Mouse (Mus musculus): ENCODE measurements around the gene Gm5901. TPM values are rescaled to one million over a fixed set of nuclear protein-coding genes. Genes with fewer than 3 reads are reported as not detected.

The Gm5901 gene
- polyA plus RNA-seq, 2 experiments: not detected

GRCm38 (mm10) chr7:105373509-105373908 lies 1.3 kb upstream of the Gm5901 start:
- Histone ChIP-seq H3K27me3 (ENCODE audit: control insufficient read depth, insufficient read depth, low read length) (no peaks in the 10 kb centered on the region), H3K4me1 (replicated peaks; ENCODE audit: control insufficient read depth in 2 of 2, insufficient read depth in 2 of 2, low read length in 1 of 2) (peaks cover 0 to 2% of the 10 kb centered on the region in 2 experiments; a peak in 2 of 4 replicates), H3K9me3 (ENCODE audit: control insufficient read depth, low read length) (no peaks in the 10 kb centered on the region), H3K4me2 (ENCODE audit: low read depth) (no peak overlapping the region), H3K9ac (replicated peaks) (no peak overlapping the region), H3K27ac (no peak overlapping the region), H3K36me3 (replicated peaks; ENCODE audit: control insufficient read depth, insufficient read depth, low read depth) (no peaks in the 10 kb centered on the region), H3K4me3 (ENCODE audit: insufficient read depth in 1 of 2, low read depth in 2 of 2, low read length in 2 of 2) (no peak overlapping the region)
- 0 out of 2 replicates have a peak, but pooled peaks have one; percentile 25 for ATAC-seq (ENCODE audit: insufficient read depth)
- WGBS (ENCODE audit: insufficient replicate concordance): 20% methylated on average over 4 of the region's 4 CpGs
- TF ChIP-seq EP300 (IDR thresholded peaks at IDR 0.05; ENCODE audit: low read depth) (0 out of 2 replicates have a peak, but pooled peaks have one; percentile 10), CTCF (IDR thresholded peaks at IDR 0.05; ENCODE audit: low read depth) (no peak)
- DNase-seq (ENCODE audit: low read depth in 3 of 3, low spot score in 3 of 3): no peak

- WGBS (ENCODE audit: insufficient replicate concordance): 80% methylated on average over 3 of the region's 3 CpGs
- Histone ChIP-seq H3K9me3 (ENCODE audit: control insufficient read depth, low read length) (no peaks in the 10 kb centered on the region), H3K9ac (replicated peaks) (no peak overlapping the region), H3K36me3 (replicated peaks; ENCODE audit: control insufficient read depth, insufficient read depth, low read depth) (0 out of 2 replicates have a peak, but pooled peaks cover 3% of the 10 kb centered on the region), H3K27ac (no peak overlapping the region), H3K4me3 (ENCODE audit: insufficient read depth in 1 of 2, low read depth in 2 of 2, low read length in 2 of 2) (no peak overlapping the region), H3K27me3 (ENCODE audit: control insufficient read depth, insufficient read depth, low read length) (no peaks in the 10 kb centered on the region), H3K4me2 (ENCODE audit: low read depth) (no peak overlapping the region), H3K4me1 (replicated peaks; ENCODE audit: control insufficient read depth in 2 of 2, insufficient read depth in 2 of 2, low read length in 1 of 2) (peaks cover 0 to 2% of the 10 kb centered on the region in 2 experiments; a peak in 2 of 4 replicates)
- TF ChIP-seq EP300 (IDR thresholded peaks at IDR 0.05; ENCODE audit: low read depth): no peak
- no peak for TF ChIP-seq CTCF (IDR thresholded peaks at IDR 0.05; ENCODE audit: low read depth)
- DNase-seq (ENCODE audit: low read depth in 3 of 3, low spot score in 3 of 3): no peak
- ATAC-seq (ENCODE audit: insufficient read depth): no peak
Measured at GRCm38 (mm10) chr7:105373976-105374375, 862 bp upstream of the Gm5901 start.

GRCm38 (mm10) chr7:105380329-105380728 lies 5.5 kb downstream of the Gm5901 start:
- H3K4me3 ChIP-seq (ENCODE audit: insufficient read depth in 1 of 2, low read depth in 2 of 2, low read length in 2 of 2): no peak overlapping the region
- H3K36me3 ChIP-seq (replicated peaks; ENCODE audit: control insufficient read depth, insufficient read depth, low read depth): peaks cover 14% of the 10 kb centered on the region
- H3K4me2 ChIP-seq (ENCODE audit: low read depth): no peak overlapping the region
- H3K9ac ChIP-seq (replicated peaks): no peak overlapping the region
- no peaks in the 10 kb centered on the region for H3K4me1 ChIP-seq (replicated peaks; ENCODE audit: control insufficient read depth in 2 of 2, insufficient read depth in 2 of 2, low read length in 1 of 2)
- H3K27ac ChIP-seq: no peak overlapping the region
- no peaks in the 10 kb centered on the region for H3K9me3 ChIP-seq (ENCODE audit: control insufficient read depth, low read length)
- TF ChIP-seq CTCF (IDR thresholded peaks at IDR 0.05; ENCODE audit: low read depth) (no peak), EP300 (IDR thresholded peaks at IDR 0.05; ENCODE audit: low read depth) (no peak)
- 78% methylated on average over 3 of the region's 3 CpGs for WGBS (ENCODE audit: insufficient replicate concordance)
- no peaks in the 10 kb centered on the region for H3K27me3 ChIP-seq (ENCODE audit: control insufficient read depth, insufficient read depth, low read length)
- DNase-seq (ENCODE audit: low read depth in 3 of 3, low spot score in 3 of 3) (no peak), ATAC-seq (ENCODE audit: insufficient read depth) (no peak)

- Histone ChIP-seq H3K27me3 (ENCODE audit: control insufficient read depth, insufficient read depth, low read length) (no peaks in the 10 kb centered on the region), H3K27ac (no peak overlapping the region), H3K9me3 (ENCODE audit: control insufficient read depth, low read length) (no peaks in the 10 kb centered on the region), H3K9ac (replicated peaks) (no peak overlapping the region), H3K4me2 (ENCODE audit: low read depth) (no peak overlapping the region), H3K4me1 (replicated peaks; ENCODE audit: control insufficient read depth in 2 of 2, insufficient read depth in 2 of 2, low read length in 1 of 2) (no peaks in the 10 kb centered on the region), H3K36me3 (replicated peaks; ENCODE audit: control insufficient read depth, insufficient read depth, low read depth) (peaks cover 12% of the 10 kb centered on the region), H3K4me3 (ENCODE audit: insufficient read depth in 1 of 2, low read depth in 2 of 2, low read length in 2 of 2) (no peak overlapping the region)
- no peak for DNase-seq (ENCODE audit: low read depth in 3 of 3, low spot score in 3 of 3)
- no peak for TF ChIP-seq CTCF (IDR thresholded peaks at IDR 0.05; ENCODE audit: low read depth)
- no peak for TF ChIP-seq EP300 (IDR thresholded peaks at IDR 0.05; ENCODE audit: low read depth)
- 80% methylated on average over 2 of the region's 2 CpGs for WGBS (ENCODE audit: insufficient replicate concordance)
- no peak for ATAC-seq (ENCODE audit: insufficient read depth)
Measured at GRCm38 (mm10) chr7:105387696-105388095, 12.9 kb downstream of the Gm5901 start.

- Histone ChIP-seq H3K36me3 (replicated peaks; ENCODE audit: control insufficient read depth, insufficient read depth, low read depth) (peaks cover 6% of the 10 kb centered on the region), H3K27ac (no peak overlapping the region), H3K4me1 (replicated peaks; ENCODE audit: control insufficient read depth in 2 of 2, insufficient read depth in 2 of 2, low read length in 1 of 2) (no peaks in the 10 kb centered on the region), H3K4me2 (ENCODE audit: low read depth) (no peak overlapping the region), H3K4me3 (ENCODE audit: insufficient read depth in 1 of 2, low read depth in 2 of 2, low read length in 2 of 2) (no peak overlapping the region), H3K9ac (replicated peaks) (no peak overlapping the region), H3K9me3 (ENCODE audit: control insufficient read depth, low read length) (no peaks in the 10 kb centered on the region), H3K27me3 (ENCODE audit: control insufficient read depth, insufficient read depth, low read length) (no peaks in the 10 kb centered on the region)
- ATAC-seq (ENCODE audit: insufficient read depth) (no peak), DNase-seq (ENCODE audit: low read depth in 3 of 3, low spot score in 3 of 3) (no peak)
- 61% methylated on average over 2 of the region's 2 CpGs for WGBS (ENCODE audit: insufficient replicate concordance)
- no peak for TF ChIP-seq CTCF (IDR thresholded peaks at IDR 0.05; ENCODE audit: low read depth)
- TF ChIP-seq EP300 (IDR thresholded peaks at IDR 0.05; ENCODE audit: low read depth): no peak
Measured at GRCm38 (mm10) chr7:105390236-105390635, 15.4 kb downstream of the Gm5901 start.
